Mouse (Mus musculus) mouse trophoblast stem cell (cell line): ENCODE results near the gene Plekhm2.

Experiments used
- in situ Hi-C, 2 experiments: fragments of 300-500 bp; cut with MseI, MboI; formaldehyde crosslinking; loops; 2 replicates in 1 of 2; 3 replicates in 1 of 2; pipeline ENCODE4 v1.15.1; 2025

The Plekhm2 gene

DNA sequence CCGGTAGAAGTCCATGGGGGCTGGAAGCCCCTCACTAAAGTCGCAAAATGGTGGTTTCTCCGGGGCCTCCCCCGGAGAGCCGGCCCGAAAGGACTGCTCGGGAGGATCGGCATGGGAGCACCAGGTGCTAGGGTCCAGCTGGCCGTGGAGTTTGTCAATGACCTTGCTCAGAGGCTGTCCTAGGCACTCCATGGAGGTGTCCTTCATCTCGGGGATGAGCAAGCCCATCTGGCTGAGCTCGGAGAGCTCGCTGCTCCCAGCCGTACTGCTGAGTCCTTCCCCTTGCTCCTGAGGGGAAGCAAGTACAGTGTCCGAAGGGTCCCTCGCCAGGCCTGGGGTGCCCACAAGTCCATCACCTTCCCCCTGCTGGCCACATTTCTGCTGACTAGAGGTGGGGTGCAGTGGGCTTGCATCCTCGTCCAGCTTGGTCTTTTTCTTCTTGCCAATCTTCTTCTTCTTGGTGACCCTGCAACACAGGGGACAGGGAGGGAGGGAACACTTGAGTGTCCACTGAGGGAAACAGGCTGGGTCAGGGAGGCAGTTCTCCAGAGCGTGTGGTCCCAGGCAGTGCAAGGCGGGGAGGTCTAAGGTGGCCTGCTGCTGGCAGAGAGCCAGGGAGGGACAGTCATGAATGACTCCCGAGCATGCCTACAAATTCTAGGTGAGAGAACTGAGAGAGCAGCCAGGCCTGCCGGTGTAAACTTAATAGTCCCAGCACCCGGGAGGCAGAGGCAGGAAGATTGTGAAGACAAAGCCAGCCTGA, 32.4 kb downstream of the Plekhm2 start:
- in situ Hi-C loops = no loop called here

DNA sequence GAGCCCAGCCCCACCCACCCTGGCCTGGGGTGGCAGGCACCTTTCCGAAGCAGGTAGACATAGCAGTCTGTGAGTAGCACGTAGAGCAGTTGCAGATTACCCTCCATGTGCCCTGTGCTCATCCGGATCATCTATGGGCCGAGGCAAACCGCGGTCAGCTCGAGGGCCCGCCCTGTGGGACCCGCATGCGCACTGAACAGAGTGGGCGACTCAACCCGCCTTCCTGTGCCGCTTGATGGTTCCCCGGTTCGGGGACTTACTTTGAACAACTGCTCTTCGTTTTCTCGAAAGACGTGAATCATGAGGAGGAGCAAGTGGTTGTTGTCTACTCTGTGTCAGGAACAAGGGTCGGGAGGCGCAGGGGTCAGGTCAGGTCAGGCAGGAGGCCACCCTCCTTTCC, 33.4 kb downstream of the Plekhm2 start:
- in situ Hi-C loops = no loop called here

DNA sequence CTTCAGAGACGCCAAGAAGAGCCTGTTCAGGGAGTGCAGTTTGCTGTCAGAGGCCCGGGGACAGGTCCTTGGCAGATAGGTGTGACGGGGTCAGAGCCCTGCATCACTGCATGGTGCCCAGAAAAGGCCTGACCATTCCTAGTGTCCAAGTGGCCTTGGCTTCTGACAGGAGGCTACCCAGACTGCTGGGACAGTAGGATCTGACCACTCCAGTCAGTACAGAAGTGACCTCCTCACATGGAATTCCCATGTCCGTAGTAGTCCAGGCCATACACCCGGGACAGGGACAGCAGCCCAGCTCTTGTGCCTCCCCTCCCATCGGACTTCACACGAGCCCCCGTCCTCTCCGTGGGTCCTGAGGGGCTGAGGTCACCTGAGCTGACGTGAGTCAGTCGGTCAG, 34.7 kb downstream of the Plekhm2 start:
- in situ Hi-C loops = no loop called here

DNA sequence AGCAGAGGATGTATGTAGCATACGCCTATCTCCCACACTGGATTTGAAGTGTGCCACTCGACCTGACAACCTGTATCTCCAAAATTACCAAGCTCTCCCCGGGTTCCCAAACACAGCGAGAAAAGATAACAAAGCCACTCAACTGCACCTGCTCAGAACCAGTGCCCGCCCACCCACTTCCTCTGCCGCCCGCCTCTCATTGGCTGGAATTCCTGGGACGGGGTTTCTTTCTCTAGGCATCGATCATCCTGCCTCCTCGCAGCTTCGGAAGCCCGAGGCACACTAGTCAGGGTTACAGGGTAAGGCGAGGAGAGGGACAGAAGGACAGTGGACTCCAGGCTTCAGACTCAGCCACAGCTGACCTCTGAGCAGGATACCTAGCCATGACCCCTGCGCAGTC, 36.0 kb downstream of the Plekhm2 start:
- in situ Hi-C loops = no loop called here

DNA sequence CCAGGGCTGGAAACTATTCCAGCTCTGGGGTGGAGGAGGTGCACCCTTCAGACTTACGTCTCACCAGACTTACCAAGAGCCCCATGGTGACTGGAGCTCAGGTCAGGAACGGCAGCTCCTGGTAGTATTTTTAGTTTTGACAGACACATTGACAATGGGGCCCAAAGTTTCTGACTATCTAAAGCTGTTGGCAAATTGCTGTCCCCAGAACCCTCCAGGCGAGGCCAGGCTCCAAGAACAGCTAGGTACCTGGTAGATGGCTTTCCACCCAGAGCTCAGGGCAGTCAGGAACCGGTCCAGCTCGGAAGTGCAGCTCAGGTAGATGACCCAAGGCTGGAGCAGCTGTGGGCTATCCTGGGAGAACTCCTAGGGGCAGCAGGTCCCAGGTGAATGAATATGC, 37.2 kb downstream of the Plekhm2 start:
- in situ Hi-C loops = no loop called here

DNA sequence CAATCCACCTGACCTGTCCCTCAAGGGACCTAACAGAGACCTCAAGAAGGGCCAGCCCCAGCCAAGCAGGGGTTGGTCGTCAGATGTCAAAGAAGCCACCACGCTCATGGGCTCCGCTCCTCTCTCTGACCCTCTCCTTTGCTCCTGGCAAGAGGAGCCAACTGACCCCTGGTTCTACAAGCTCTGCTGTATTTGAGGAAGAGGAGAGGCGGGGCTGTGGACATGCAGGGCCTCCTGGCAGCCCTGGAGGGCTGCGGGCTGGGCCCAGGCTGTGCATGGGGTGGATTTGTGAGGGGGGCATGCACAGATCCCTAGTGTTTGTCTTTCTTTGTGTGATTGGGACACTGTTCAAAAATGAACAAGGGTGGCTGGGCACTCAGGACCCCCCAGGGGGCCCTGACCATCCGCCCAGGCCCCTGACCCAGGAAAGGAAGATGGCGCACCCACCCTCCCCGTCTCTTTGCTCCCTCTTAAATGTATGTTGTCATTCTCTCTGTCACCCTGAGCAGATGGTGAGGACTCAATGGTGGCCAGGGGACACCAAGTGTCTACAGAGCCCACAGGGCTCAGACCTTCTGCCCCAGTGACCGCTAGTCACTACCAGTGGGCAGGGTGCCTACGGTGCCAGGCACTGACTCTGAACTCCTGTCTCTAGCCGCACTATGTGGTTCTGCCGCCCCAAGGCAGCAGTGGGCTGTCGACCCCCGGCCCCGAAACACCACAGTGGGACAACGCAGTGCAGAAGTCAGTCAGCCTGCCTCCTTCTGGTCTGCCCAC, 38.7 kb downstream of the Plekhm2 start:
- in situ Hi-C loops = no loop called here

DNA sequence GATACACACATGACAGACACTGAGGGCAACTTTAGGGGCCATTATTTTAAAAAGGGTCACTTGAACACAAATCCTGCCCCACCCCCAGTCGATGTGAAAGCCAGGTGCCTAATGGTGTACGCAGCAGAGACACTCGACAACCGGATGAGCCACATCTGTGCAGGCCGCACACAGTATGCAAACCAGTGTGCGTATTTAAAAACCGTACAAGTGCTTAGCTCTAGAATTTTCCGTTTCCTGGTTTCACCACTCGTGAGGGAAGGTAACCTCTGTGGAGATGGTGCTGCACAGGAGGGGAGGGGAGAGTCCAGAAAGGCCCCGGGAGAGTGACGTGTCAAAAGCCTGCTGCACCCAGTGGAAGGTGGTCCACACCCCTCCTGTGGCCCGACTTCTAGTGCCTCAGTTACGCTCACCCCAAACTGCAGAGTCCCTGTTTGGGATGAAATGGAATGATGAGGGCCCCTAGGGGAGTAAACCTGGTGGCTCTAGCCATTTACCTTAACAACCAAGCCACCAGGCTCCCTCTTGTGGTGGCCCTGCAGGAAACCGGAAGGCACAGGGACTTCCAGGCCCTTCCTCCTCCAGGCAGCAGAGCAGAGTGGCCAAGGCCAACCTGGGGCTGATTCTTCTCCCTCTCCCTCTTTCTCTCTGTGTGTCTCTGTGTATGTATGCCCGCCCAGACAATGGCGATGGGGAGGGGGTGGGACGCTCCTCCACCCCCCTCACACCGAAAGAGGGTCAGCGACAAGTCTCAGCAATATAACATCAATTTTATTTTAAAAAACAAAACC, 39.5 kb downstream of the Plekhm2 start:
- in situ Hi-C loops = no loop called here

DNA sequence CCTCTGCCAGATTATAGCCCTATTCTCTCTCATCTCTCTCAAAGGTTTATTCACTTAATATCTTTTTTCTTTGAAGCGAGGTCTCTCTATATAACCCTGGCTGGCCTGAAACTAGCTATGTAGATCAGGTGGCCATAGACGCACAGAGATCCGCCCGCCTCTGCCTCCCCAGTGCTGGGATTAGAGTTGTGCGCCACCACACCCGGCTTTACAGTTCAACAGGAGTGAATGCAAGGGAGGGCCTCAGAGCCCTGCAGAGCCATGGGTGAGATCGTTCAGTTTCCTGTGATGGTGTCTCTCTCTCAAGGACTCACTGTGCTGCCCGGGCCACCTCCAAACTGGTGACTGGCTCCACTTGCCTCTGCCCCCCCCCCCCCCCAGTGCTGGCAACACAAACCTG, 40.6 kb downstream of the Plekhm2 start:
- in situ Hi-C loops = no loop called here

DNA sequence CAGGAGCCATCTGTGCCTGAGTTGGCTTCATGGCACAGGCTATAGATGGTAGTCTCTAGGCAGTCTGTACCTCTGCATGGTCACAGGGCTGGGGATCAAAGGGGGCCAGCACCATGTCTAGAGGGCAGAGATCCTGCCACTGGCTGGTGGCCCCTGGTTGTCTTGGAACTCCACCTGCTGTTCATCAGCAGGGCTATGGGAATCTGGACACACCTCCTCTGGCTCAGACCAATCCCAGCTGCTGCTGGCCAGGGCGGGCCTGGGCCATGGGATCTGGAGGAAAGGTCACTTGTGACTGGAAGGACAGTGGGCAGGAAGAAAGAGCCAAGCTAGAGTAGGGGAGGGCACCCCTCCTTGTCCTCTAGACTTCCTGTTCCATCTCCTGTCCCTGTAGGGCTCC, 41.0 kb downstream of the Plekhm2 start, which contains the start of gene Slc25a34:
Slc25a34 (minus strand) TSS at position 156 of the 400 bp plus-strand sequence.
- in situ Hi-C loops = no loop called here

DNA sequence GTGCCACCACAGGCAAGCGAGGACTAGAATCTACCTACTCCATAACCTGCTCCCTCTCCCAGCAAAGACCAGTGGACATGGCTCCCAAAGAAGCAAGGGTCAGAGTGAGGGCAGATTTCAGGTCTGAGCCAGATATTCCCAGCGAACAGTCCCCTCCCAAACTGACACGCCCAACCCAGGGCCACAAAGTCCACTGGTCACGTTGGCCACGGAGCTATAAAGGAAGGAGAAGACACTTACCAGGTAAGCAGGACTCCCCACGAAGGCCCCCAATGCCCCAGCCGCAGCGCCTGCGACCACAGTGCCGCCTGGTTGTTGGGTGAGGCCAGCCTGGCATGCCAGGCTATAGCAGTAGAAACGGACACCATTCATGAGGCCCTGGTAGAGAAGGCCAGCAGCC, 41.7 kb downstream of the Plekhm2 start:
- in situ Hi-C loops = no loop called here

DNA sequence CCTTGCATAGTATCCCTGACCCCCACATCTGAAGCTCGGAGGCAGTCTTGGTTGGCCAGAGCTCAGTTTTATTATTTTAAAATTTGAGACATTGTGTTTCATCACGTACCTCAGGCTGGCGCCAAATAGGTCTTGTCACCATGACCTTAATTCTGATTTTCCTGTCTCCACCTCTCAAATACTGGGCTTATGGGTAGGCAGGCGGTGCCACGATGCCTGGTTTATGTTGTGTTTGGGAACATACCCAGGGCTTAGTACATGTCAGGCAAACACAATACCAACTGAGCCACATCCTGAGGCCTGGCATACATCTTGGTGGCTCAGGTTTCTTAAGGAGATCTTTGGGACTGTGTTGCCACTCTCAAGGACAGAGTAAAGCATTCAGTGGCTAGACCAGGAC, 42.1 kb downstream of the Plekhm2 start:
- in situ Hi-C loops = no loop called here

DNA sequence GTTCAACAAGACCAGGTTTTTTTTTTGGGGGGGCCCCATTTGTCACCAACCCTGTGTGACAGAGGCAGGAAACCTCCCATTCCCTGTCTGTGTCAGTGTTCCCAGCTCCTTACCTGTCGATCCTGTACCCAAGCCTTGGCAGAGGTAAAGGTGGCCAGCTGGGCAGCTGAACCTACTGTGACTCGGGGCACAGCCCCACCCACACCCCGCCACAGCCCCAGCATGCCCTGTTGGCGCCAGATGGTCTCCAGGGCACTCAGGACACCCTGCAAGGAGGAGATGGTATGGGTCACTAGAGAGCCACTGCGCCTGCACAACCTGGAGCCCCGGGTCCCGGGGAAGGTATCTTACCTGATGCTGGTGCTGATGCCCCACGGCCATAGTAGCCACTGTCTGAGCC, 42.6 kb downstream of the Plekhm2 start:
- in situ Hi-C loops = no loop called here

DNA sequence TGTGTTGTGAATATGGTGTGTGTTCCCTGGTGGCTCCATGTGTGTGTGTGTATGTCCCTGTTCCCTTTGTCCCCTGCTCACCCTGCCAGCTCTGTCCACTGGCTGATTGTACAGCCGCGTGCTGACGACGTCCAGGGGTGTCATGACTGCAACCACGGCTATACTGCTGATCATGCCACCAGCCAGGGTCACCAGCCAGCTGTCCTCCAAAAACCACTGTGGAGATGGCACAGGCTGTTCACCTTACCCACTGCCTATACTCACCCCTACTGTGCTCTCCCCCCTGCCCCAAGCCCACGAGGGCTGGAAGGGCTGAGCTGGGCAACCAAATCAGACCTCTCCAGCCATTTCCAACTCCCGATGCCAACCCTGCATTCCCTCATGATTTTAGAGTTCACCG, 43.4 kb downstream of the Plekhm2 start:
- in situ Hi-C loops = no loop called here

DNA sequence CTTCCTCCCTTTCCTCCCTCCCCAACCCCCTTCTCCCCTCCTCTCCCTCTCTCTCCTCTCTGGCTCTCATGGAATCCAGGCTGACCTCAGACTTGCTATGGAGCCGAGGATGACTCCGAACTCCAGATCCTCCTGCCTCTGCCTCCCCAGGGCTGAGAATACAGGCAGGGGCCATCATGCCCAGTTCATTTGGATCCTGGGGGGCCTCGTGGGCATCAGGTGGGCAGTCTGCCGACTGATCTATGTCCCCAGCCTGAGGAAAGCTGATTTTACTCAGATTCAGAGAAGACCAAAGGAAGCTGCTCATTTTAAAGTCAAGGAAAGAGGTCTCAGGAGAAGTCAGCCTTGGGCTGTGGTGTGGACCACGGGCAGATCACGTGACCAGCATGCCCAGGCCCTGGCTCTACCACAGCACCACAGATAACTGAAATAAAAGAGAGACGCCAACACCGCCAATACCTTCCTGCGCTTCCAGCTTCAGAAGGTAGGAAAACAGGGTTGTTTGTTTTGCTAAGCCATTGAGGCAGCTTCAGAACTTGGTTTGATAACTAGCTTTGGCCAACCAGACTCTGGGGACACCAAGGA, 45.3 kb downstream of the Plekhm2 start:
- in situ Hi-C loops = no loop called here

DNA sequence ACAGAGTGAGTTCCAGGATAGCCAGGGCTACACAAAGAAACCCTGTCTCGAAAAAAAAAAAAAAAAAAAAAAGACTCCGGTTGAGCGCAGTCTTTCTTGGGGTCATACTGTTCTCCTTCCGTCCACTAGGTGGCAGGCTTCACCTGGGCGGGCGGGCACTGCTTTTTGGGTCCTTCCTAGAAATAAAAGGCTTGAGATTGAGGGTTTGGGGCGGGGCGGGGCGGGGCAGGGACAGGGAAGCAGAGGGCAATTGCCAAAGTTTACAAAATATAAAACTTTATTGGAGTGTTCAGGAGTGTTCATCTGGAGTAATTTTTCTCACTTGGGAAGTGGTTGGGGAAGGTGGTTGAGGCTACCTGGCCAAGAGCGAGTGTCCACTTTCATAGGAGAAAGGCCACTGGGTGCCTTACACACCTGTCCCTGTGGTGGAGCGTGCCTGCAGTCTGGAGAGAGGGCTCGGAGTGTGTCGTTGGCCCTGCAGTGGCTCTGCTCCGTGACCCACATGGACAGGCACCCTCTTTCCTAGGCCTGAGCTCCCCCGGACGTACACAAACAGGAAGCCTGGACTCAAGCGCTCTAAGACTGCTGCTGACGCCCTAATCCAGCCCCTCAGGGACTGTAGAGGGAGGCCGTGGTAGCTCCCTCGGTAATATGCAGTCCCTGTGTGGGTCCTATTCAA, 46.0 kb downstream of the Plekhm2 start, which contains the start of gene Tmem82:
Tmem82 (minus strand) TSS at position 69 of the 679 bp plus-strand sequence.
- in situ Hi-C loops = no loop called here

DNA sequence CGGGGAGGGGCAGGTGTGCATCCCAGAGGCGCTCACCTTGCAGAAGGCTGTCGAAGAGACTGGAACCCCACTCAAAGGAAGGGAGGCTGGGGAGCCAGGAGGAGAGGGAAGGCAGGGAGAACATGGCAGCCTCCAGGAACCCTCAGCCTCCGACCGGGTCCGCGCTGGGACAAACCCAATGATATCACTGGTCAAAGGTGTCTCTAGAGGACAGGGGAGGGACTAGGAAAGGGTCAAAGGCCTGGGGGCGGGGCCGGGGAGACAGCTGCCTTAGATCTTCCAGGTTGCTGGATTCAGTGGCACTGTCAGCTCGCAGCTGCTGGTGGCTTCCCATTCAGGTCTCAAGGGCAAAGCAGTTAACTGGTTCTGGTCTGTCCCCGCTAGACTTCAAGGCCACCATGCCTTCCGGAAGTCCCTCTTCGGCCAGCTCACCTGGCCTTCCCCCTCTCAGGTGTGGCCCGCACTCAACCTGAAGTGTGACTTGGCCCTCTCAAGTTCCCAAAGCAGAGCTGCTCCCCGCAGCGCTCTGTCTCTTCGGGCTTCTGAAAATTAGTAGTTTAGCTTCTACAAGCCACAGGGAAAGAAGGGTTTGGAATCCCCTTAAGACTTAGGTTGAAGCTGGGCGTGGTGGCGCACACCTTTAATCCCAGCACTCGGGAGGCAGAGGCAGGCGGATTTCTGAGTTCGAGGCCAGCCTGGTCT, 46.7 kb downstream of the Plekhm2 start:
- in situ Hi-C loops = no loop called here

DNA sequence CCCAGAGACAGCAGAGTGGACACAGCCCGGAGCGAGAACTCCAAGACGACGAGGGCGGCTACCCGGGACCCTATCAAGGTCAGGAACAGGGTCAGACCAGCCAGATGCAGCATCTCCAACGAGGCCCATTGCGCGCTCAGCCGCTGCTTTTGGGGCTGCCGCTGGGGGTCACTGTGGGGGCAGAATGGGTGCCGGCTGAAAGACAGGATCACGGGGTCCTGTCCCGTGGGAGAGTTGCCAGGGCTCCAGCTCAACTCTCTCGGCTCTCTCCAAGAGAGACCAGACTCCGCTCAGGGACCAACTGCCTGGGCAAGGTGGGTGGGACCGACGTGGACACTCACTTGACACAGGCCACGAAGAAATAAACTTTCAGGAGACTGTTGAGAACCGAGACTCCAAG, 47.4 kb downstream of the Plekhm2 start:
- in situ Hi-C loops = no loop called here

DNA sequence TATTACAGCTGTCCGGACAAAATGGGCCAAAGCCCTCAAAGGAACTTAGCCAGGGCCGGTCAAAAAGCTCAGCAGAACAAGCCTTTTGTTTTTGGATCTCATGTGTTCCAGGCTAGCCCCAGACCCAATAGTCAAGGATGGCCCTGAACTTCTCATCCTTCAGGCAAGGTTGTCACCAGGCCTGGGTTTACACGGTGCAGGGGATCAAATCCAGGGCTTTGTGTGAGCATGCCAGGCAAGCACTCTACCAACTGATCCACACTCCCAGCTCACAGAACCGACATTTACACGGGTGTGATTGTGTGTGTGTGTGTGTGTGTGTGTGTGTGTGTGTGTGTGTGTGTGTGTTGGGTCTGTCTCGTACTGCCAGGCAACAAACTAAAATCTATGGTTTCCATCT, 47.9 kb downstream of the Plekhm2 start:
- in situ Hi-C loops = no loop called here

DNA sequence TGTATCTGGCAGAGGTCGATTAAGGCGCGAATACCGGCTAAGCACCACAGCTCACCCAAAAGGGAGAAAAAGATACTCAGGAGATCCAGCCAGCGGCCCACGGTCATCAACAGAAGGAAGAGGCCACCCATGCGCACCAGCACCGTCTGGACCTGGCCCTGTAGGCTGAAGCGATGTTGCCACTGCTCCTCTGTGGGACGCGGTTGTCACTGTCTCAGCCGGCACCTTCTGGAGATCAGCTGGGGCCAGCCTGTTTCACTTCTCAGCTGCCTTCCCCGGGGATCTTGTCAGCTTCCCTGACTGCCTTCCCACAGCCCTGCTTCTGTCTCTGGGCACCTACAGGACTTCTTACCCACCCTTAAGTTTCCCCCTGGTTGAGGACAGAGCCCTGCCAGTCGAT, 49.8 kb downstream of the Plekhm2 start:
- in situ Hi-C loops = no loop called here

DNA sequence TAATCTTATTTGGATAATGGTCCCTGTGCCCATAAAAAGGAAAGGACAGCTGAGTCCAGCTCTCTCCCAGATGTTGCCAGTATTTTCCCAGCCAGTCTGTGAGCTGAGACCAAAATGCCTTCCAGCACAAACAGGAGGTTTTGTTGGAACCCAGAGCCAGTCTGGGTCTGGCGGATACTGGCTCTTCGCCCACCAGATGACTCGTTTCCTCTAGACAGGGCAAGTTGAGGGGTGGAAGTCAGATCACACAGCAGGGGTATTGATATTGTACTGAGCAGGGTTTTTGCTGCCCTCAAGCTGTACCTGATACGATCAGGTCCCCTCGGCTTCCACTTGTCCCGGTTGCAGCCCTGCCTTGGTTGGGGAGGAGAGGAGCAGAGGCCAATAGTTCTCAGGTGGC, 55.2 kb downstream of the Plekhm2 start:
- in situ Hi-C loops = no loop called here

DNA sequence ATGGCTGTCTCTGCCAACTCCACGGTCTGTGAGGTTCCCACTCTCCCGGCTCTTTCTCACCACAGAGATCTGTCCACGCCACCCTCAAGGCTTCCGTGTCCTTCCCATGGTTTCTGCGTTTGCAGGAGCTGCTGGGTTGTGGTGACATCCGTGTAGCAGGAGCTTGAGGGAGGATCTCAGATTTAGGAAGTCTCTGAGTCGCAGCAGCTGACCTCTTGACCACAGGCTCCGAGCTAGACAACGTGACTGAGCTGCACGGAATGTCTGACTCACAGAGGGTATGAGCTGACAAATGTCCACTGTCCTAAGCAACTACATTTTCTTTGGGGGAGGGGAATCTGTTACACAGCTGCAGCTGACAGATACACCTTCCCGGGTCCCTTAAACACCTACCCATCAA, 58.8 kb downstream of the Plekhm2 start, which contains the start of gene Fblim1:
Fblim1 (minus strand) TSS at position 236 of the 400 bp plus-strand sequence.
- in situ Hi-C loops = no loop called here
